Mouse (Mus musculus): ENCODE data around the gene Cd44. TPM values are rescaled to one million over a fixed set of nuclear protein-coding genes. Genes with fewer than 3 reads are reported as not detected.

The Cd44 gene
- polyA plus RNA-seq, 1 experiment, result 59.3 TPM

DNA sequence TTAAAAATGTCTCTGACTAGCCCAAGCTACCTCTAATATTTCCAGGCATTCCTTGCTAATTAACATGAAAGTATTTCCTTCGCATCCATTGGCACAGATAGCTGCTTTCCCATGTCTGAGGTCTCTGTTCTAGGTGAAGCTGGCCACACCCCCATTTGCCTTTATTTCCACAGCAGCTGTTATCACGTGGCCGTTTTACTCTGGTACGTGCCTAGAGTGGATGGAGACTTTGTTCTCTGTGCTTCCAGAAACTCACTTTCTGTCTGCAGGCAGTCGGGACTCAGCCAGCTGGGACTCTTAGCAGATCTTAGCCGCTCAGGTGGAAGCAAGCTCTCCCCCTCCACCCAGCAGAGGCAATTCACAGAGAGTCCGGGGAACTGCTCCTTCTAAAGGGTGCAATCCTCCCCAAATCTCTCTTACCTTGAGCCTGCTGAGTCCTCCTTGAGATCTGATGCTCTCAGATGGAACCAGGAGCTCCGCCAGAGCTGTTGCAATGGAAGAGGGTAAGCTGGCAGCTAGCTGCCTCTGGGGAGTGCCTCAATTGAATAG lies 39.4 kb upstream of the Cd44 start:
- 61% methylated on average over 8 of the region's 8 CpGs for WGBS
- Histone ChIP-seq H3K4me1 (ENCODE audit: control insufficient read depth, insufficient read depth, low read length) (no peaks in the 10 kb centered on the region), H3K4me3 (replicated peaks; ENCODE audit: extremely low read depth, low read depth, low read length) (no peak overlapping the region)
- DNase-seq, result no peak
- TF ChIP-seq POLR2A (IDR thresholded peaks at IDR 0.05; ENCODE audit: borderline replicate concordance, extremely low read depth, low read depth, low read length), result no peak
- no peak for TF ChIP-seq CTCF (IDR thresholded peaks at IDR 0.05; ENCODE audit: insufficient read depth, low read length)

DNA sequence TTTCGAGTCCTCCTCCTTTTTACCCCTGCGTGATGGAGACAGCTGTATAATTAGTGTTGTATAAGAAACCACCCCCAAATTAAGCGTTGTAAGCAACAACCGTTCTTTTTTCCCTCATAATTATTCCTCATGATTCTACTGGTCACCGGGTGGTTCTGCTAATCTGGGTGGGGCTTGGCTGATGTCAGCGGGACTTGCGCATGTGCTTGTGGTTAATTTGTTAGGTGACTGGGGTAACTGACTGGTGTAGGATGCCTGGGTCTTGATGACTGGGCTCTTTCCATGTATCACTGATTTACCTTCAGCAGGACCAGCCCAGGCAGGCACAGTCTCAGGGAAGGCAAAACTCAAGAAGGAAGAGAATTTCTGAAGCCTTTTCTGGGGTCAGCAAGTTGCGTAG lies 38.7 kb upstream of the Cd44 start:
- Histone ChIP-seq H3K4me3 (replicated peaks; ENCODE audit: extremely low read depth, low read depth, low read length) (no peak overlapping the region), H3K4me1 (ENCODE audit: control insufficient read depth, insufficient read depth, low read length) (no peaks in the 10 kb centered on the region)
- DNase-seq, result no peak
- WGBS, result 86% methylated on average over 8 of the region's 8 CpGs
- TF ChIP-seq CTCF (IDR thresholded peaks at IDR 0.05; ENCODE audit: insufficient read depth, low read length) (no peak), POLR2A (IDR thresholded peaks at IDR 0.05; ENCODE audit: borderline replicate concordance, extremely low read depth, low read depth, low read length) (no peak)

- Histone ChIP-seq H3K4me3 (replicated peaks; ENCODE audit: extremely low read depth, low read depth, low read length) (no peak overlapping the region), H3K4me1 (ENCODE audit: control insufficient read depth, insufficient read depth, low read length) (no peaks in the 10 kb centered on the region)
- DNase-seq, result no peak
- TF ChIP-seq CTCF (IDR thresholded peaks at IDR 0.05; ENCODE audit: insufficient read depth, low read length), result no peak
- no peak for TF ChIP-seq POLR2A (IDR thresholded peaks at IDR 0.05; ENCODE audit: borderline replicate concordance, extremely low read depth, low read depth, low read length)
- 68% methylated on average over 3 of the region's 3 CpGs for WGBS
Observed at GRCm38 (mm10) chr2:102936886-102937285, 35.4 kb upstream of the Cd44 start.

DNA sequence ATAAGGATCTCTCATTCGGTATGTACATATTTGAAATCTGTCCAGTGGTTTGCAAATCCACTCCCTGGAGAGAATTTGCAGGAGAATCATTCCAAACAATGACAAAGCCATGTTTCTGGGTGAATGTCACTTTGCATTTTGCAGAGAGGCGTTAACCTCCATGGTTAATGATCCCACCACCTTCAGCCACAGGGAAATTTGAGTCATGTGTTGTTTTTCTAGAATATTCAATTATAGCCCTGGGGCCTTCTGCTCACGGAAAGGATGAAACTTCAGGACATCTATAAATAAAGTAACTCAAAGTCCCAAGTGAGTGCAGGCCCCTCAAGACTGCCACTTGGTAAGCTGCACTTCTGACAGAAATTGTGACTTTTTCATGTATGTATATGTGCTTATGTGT lies 33.4 kb upstream of the Cd44 start:
- 83% methylated on average over 3 of the region's 3 CpGs for WGBS
- no peaks in the 10 kb centered on the region for H3K4me1 ChIP-seq (ENCODE audit: control insufficient read depth, insufficient read depth, low read length)
- DNase-seq, result no peak
- no peak overlapping the region for H3K4me3 ChIP-seq (replicated peaks; ENCODE audit: extremely low read depth, low read depth, low read length)
- TF ChIP-seq POLR2A (IDR thresholded peaks at IDR 0.05; ENCODE audit: borderline replicate concordance, extremely low read depth, low read depth, low read length), result no peak

GRCm38 (mm10) chr2:102933787-102934186 lies 32.3 kb upstream of the Cd44 start:
- TF ChIP-seq CTCF (IDR thresholded peaks at IDR 0.05; ENCODE audit: insufficient read depth, low read length) (no peak), POLR2A (IDR thresholded peaks at IDR 0.05; ENCODE audit: borderline replicate concordance, extremely low read depth, low read depth, low read length) (no peak)
- Histone ChIP-seq H3K4me1 (ENCODE audit: control insufficient read depth, insufficient read depth, low read length) (no peaks in the 10 kb centered on the region), H3K4me3 (replicated peaks; ENCODE audit: extremely low read depth, low read depth, low read length) (no peak overlapping the region)
- DNase-seq, result no peak

GRCm38 (mm10) chr2:102933142-102933541 lies 31.7 kb upstream of the Cd44 start:
- no peak for DNase-seq
- WGBS, result 88% methylated on average over 4 of the region's 4 CpGs
- TF ChIP-seq POLR2A (IDR thresholded peaks at IDR 0.05; ENCODE audit: borderline replicate concordance, extremely low read depth, low read depth, low read length) (no peak), CTCF (IDR thresholded peaks at IDR 0.05; ENCODE audit: insufficient read depth, low read length) (no peak)
- Histone ChIP-seq H3K4me3 (replicated peaks; ENCODE audit: extremely low read depth, low read depth, low read length) (no peak overlapping the region), H3K4me1 (ENCODE audit: control insufficient read depth, insufficient read depth, low read length) (no peaks in the 10 kb centered on the region)

GRCm38 (mm10) chr2:102932667-102933066 lies 31.2 kb upstream of the Cd44 start:
- TF ChIP-seq CTCF (IDR thresholded peaks at IDR 0.05; ENCODE audit: insufficient read depth, low read length), result no peak
- TF ChIP-seq POLR2A (IDR thresholded peaks at IDR 0.05; ENCODE audit: borderline replicate concordance, extremely low read depth, low read depth, low read length), result no peak
- Histone ChIP-seq H3K4me3 (replicated peaks; ENCODE audit: extremely low read depth, low read depth, low read length) (no peak overlapping the region), H3K4me1 (ENCODE audit: control insufficient read depth, insufficient read depth, low read length) (no peaks in the 10 kb centered on the region)
- WGBS, result 80% methylated on average over 1 of the region's 1 CpGs
- DNase-seq, result no peak

DNA sequence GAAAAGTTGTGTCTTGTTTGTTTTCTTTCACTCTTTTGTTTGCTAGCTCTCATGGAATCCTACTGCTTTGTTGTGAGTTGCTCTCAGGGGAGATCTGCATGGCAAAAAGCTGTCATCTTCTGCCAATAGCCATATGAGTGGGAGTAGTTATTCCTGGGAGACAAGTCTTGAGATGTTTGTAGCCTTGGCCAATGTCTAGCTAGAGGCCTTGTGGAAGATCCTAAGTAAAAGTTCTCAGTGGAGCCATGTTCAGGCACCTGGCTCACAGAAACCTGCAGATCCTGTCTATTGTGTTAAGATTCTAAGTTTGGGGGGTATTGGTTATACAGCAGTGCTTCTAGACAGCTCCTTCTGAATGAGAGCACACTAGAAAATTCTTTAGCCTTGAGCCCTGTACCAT lies 26.7 kb upstream of the Cd44 start:
- no peak overlapping the region for H3K4me3 ChIP-seq (replicated peaks; ENCODE audit: extremely low read depth, low read depth, low read length)
- no peak for TF ChIP-seq POLR2A (IDR thresholded peaks at IDR 0.05; ENCODE audit: borderline replicate concordance, extremely low read depth, low read depth, low read length)
- TF ChIP-seq CTCF (IDR thresholded peaks at IDR 0.05; ENCODE audit: insufficient read depth, low read length), result no peak
- DNase-seq, result no peak
- H3K4me1 ChIP-seq (ENCODE audit: control insufficient read depth, insufficient read depth, low read length), result peaks cover 12% of the 10 kb centered on the region

DNA sequence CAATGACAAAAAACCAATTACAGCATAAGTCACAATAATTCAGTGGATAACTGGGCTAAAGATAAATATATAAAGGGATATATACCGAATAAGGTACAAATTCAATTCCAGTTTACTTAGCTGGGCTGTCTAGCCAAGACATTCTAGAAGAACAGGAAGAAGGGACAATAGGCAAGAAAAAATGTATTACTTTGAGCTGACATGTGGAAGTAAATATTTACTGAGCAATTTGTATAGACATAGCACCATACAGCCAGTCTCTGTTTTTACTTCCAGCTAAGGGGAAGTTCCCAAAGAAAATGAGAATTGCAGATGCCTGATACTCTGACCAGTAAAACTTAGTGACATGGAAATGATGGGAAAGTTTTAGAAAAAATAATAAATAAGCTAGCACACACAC lies 23.0 kb upstream of the Cd44 start:
- no peak for TF ChIP-seq CTCF (IDR thresholded peaks at IDR 0.05; ENCODE audit: insufficient read depth, low read length)
- TF ChIP-seq POLR2A (IDR thresholded peaks at IDR 0.05; ENCODE audit: borderline replicate concordance, extremely low read depth, low read depth, low read length), result no peak
- peaks cover 12% of the 10 kb centered on the region for H3K4me1 ChIP-seq (ENCODE audit: control insufficient read depth, insufficient read depth, low read length)
- WGBS, result 42% methylated on average over 1 of the region's 1 CpGs
- H3K4me3 ChIP-seq (replicated peaks; ENCODE audit: extremely low read depth, low read depth, low read length), result no peak overlapping the region
- DNase-seq, result no peak

GRCm38 (mm10) chr2:102923682-102924081 lies 22.2 kb upstream of the Cd44 start:
- TF ChIP-seq POLR2A (IDR thresholded peaks at IDR 0.05; ENCODE audit: borderline replicate concordance, extremely low read depth, low read depth, low read length) (no peak), CTCF (IDR thresholded peaks at IDR 0.05; ENCODE audit: insufficient read depth, low read length) (no peak)
- DNase-seq, result no peak

More at GRCm38 (mm10) chr2:102923682-102924081, 22.2 kb upstream of the Cd44 start:
- H3K4me3 ChIP-seq (replicated peaks; ENCODE audit: extremely low read depth, low read depth, low read length), result no peak overlapping the region
- 35% methylated on average over 3 of the region's 3 CpGs for WGBS
- peaks cover 12% of the 10 kb centered on the region for H3K4me1 ChIP-seq (ENCODE audit: control insufficient read depth, insufficient read depth, low read length)

Data from lung, adult 2 months (tissue).